Mouse (Mus musculus) embryonic stem cell, embryonic (primary cell): ENCODE data around the gene Ssu72.
"Not testable (repeated sequence)": the region's sequence is repeated elsewhere in the genome, so short reads cannot be mapped to it uniquely, and the experiment has no call there.

Source experiments
- CTCF ChIA-PET, 4 experiments: fragments of 300-600 bp in 2 of 4; fragments of 350-600 bp in 2 of 4; sonication (Branson Sonifier 250); formaldehyde crosslinking; loops; one replicate each; lab custom pipeline; 2022; ENCODE audit warnings: inconsistent platforms in 2 of 4; lab: Charles Lee
- POLR2A ChIA-PET, 4 experiments: fragments of 300-600 bp in 2 of 4; fragments of 350-600 bp in 2 of 4; sonication (Branson Sonifier 250); formaldehyde crosslinking; loops; one replicate each; lab custom pipeline; 2022; ENCODE audit warnings: antibody characterized with exemption in 4 of 4, inconsistent platforms in 1 of 4; lab: Charles Lee

The Ssu72 gene

GRCm38 (mm10) chr4:155734951-155735702 is 30.5 kb downstream of the Ssu72 start:
- CTCF ChIA-PET: no interaction called here

GRCm38 (mm10) chr4:155735788-155736187 is 31.2 kb downstream of the Ssu72 start:
- ChIA-PET CTCF (no interaction called here), POLR2A (interaction anchor here in 2 of 4 experiments (0.6 to 1.2 kb wide), 4 partner anchors 14 to 253 kb away, joined by 3 read pairs; no protein-coding TSS in a partner anchor)

More at GRCm38 (mm10) chr4:155734951-155735702, 30.5 kb downstream of the Ssu72 start:
- POLR2A ChIA-PET: interaction anchor here in 2 of 4 experiments (1.0 to 1.2 kb wide), 2 partner anchors 13 to 24 kb away, joined by 3 read pairs; no protein-coding TSS in a partner anchor

GRCm38 (mm10) chr4:155736421-155736820 is 31.8 kb downstream of the Ssu72 start:
- ChIA-PET POLR2A (interaction anchor here in 2 of 4 experiments (0.6 to 1.2 kb wide), 4 partner anchors 14 to 254 kb away, joined by 3 read pairs; no protein-coding TSS in a partner anchor), CTCF (no interaction called here)

- ChIA-PET POLR2A (interaction anchor here in 3 of 4 experiments (0.5 to 1.8 kb wide), 15 partner anchors 9 to 629 kb away, joined by 3 to 9 read pairs (median 3); partner anchors contain the start of genes Atad3a (in 1 of the 3) and Ccnl2 (in 1 of the 3)), CTCF (interaction anchor here in 1 of 4 experiments (0.9 kb wide), 1 partner anchor 96 kb away, joined by 3 read pairs; no protein-coding TSS in a partner anchor)
These were observed 33.7 kb downstream of the Ssu72 start for GRCm38 (mm10) chr4:155738262-155738661.

GRCm38 (mm10) chr4:155739152-155739551 is 34.6 kb downstream of the Ssu72 start:
- POLR2A ChIA-PET: interaction anchor here in 2 of 4 experiments (0.6 to 1.8 kb wide), 6 partner anchors 9 to 204 kb away, joined by 3 to 9 read pairs (median 4); partner anchors contain the start of genes Atad3a (in 1 of the 2) and Ube2j2 (in 1 of the 2)
- CTCF ChIA-PET: no interaction called here

GRCm38 (mm10) chr4:155739741-155740636 is 35.4 kb downstream of the Ssu72 start:
- ChIA-PET CTCF (no interaction called here), POLR2A (interaction anchor here in 2 of 4 experiments (0.6 to 1.6 kb wide), 5 partner anchors 18 to 204 kb away, joined by 3 to 6 read pairs (median 3); partner anchors contain the start of genes Atad3a (in 1 of the 2) and Ube2j2 (in 1 of the 2))

GRCm38 (mm10) chr4:155740681-155741080 is 36.1 kb downstream of the Ssu72 start:
- POLR2A ChIA-PET: interaction anchor here in 1 of 4 experiments (1.2 to 1.5 kb wide), 3 partner anchors 11 to 71 kb away, joined by 3 to 4 read pairs (median 4); no protein-coding TSS in a partner anchor
- CTCF ChIA-PET: not testable (repeated sequence)

- CTCF ChIA-PET: no interaction called here
- POLR2A ChIA-PET: interaction anchor here in 2 of 4 experiments (1.2 to 2.1 kb wide), 2 partner anchors 9 to 17 kb away, joined by 3 to 5 read pairs; no protein-coding TSS in a partner anchor
These were observed 38.1 kb downstream of the Ssu72 start for GRCm38 (mm10) chr4:155742684-155743083.

- ChIA-PET POLR2A (interaction anchor here in 2 of 4 experiments (0.7 to 1.3 kb wide), 4 partner anchors 11 to 36 kb away, joined by 3 read pairs; no protein-coding TSS in a partner anchor), CTCF (no interaction called here)
These were observed 39.9 kb downstream of the Ssu72 start for GRCm38 (mm10) chr4:155744474-155744873.

GRCm38 (mm10) chr4:155745136-155745535 is 40.5 kb downstream of the Ssu72 start:
- CTCF ChIA-PET: no interaction called here
- POLR2A ChIA-PET: interaction anchor here in 3 of 4 experiments (0.6 to 2.8 kb wide), 6 partner anchors 11 to 53 kb away, joined by 3 to 8 read pairs (median 3); partner anchors contain the start of gene Atad3a (in 1 of the 3)

GRCm38 (mm10) chr4:155746036-155746548 is 41.5 kb downstream of the Ssu72 start:
- ChIA-PET CTCF (no interaction called here), POLR2A (interaction anchor here in 2 of 4 experiments (0.5 to 2.8 kb wide), 6 partner anchors 11 to 770 kb away, joined by 3 to 8 read pairs (median 4); partner anchors contain the start of gene Atad3a (in 2 of the 2))

GRCm38 (mm10) chr4:155746575-155747490 is 42.2 kb downstream of the Ssu72 start:
- CTCF ChIA-PET: interaction anchor here in 1 of 4 experiments (0.8 kb wide), 1 partner anchor 14 kb away, joined by 6 read pairs; the partner anchor contains the start of gene Atad3a
- POLR2A ChIA-PET: interaction anchor here in 3 of 4 experiments (0.6 to 2.8 kb wide), 10 partner anchors 8 to 92 kb away, joined by 3 to 9 read pairs (median 4); partner anchors contain the start of gene Atad3a (in 2 of the 3)

- POLR2A ChIA-PET: interaction anchor here in 3 of 4 experiments (0.9 to 1.4 kb wide), 7 partner anchors 9 to 55 kb away, joined by 3 to 4 read pairs (median 3); partner anchors contain the start of gene Vwa1 (in 1 of the 3)
- CTCF ChIA-PET: no interaction called here
These were observed 52.4 kb downstream of the Ssu72 start for GRCm38 (mm10) chr4:155757011-155757410.

- CTCF ChIA-PET: interaction anchor here in 3 of 4 experiments (0.7 to 3.2 kb wide), 9 partner anchors 10 to 107 kb away, joined by 3 to 14 read pairs (median 4); partner anchors contain the start of gene Vwa1 (in 1 of the 3)
- POLR2A ChIA-PET: interaction anchor here (0.6 to 3.0 kb wide), 44 partner anchors 9 to 1294 kb away, joined by 3 to 19 read pairs (median 4); partner anchors contain the start of genes Vwa1 (in 3 of the 4), Mib2 (in 2 of the 4), Ankrd65 (in 1 of the 4) and Cptp (in 1 of the 4)
These were observed 55.4 kb downstream of the Ssu72 start for GRCm38 (mm10) chr4:155759862-155760612.

- ChIA-PET POLR2A (interaction anchor here (0.6 to 3.0 kb wide), 47 partner anchors 10 to 1295 kb away, joined by 3 to 19 read pairs (median 4); partner anchors contain the start of genes Mib2 (in 2 of the 4), Vwa1 (in 2 of the 4), Ankrd65 (in 1 of the 4) and Ccnl2 (in 1 of the 4)), CTCF (interaction anchor here (0.5 to 3.2 kb wide), 14 partner anchors 10 to 496 kb away, joined by 3 to 14 read pairs (median 4); partner anchors contain the start of genes Dvl1 (in 1 of the 4), Mrpl20 (in 1 of the 4) and Vwa1 (in 1 of the 4))
These were observed 56.2 kb downstream of the Ssu72 start, which contains the start of gene Atad3a for GRCm38 (mm10) chr4:155760613-155761355. TSS of gene Atad3a (minus strand) at chr4:155761093.
